Mouse (Mus musculus): ENCODE results near the gene Magi2.

Gene Magi2

DNA sequence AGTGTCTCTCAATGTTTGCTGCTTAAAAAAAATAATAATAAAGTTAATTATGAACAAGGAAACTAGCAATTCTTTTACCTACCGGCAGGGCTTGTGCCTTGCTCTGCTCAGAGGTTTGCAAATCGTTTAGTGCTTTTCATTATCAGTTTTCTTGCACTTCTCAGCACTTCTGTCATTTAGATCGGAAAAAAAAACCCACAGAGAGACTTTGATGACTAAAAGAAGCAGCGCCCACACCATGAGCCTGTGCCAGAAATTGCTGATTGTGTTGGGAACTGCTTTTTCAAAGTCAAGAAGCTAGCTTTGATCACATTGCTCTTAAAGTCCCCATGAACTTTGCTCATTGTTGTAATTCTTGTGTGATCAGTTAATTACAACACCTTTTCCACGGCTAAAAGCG, 860.2 kb downstream of the Magi2 start:
- no peak for DNase-seq

DNA sequence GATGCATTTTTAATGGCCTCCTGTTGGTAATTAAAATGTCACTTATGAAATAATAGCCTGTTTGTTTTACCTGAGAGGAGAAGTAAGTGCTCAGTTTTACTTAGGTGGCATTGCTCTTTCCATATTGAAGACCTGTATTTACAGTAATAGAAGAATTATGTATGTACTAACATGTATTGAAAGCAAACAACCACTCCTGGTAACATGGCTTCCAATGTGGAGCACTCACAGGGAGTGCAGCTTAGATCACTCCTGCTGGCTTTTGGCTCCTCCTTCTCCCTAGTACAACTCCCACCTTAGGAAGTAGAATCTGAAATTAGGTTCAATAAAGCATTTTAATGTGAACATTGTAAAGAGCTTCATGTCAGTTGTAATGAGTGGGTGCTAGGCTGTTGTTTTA, 877.0 kb downstream of the Magi2 start:
- DNase-seq, result no peak

GRCm38 (mm10) chr5:20104496-20104895, 877.7 kb downstream of the Magi2 start:
- no peak for DNase-seq

DNA sequence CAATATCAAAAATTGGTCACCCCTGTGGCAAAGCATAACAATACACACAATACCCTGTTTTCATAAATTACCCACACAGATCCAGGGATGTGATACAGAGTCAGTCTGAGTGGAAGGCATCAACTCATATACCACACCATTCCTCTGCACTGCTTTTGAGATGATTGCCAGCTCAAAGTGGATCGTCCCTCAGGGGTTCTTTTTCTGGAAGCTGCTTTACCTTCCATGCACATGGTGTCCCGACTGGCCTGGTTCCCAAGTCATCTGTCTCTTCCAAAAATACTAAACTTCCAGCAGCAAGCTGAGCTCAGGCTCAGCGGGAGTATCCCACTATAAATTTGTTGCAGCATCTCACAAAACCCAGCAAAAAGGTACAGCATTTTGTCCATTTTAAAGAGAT, 882.7 kb downstream of the Magi2 start:
- no peak for DNase-seq

GRCm38 (mm10) chr5:20117156-20117555, 890.3 kb downstream of the Magi2 start:
- DNase-seq, result no peak

DNA sequence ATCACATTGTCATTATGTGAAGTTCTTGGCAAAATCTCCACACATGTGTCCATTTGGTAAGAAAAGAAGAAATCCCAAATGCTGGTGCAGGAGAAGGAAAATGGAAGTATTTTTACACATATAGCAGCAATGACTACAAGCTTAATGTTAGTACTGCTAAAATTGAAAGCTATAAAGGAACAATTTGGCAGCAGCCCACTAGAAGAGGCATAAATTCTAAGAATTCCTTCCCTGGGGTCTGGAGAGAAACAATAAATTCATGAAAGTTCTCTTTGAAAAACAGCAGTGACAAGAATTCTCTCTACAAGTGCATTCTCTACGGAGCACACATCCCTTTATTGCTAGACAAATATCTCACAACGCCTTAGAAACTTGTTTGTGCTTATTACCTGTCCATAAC, 913.4 kb downstream of the Magi2 start:
- DNase-seq, result no peak

- no peak for DNase-seq
Observed at GRCm38 (mm10) chr5:20140662-20141444, 914.0 kb downstream of the Magi2 start.

GRCm38 (mm10) chr5:20153359-20154125, 926.7 kb downstream of the Magi2 start:
- no peak for DNase-seq

DNA sequence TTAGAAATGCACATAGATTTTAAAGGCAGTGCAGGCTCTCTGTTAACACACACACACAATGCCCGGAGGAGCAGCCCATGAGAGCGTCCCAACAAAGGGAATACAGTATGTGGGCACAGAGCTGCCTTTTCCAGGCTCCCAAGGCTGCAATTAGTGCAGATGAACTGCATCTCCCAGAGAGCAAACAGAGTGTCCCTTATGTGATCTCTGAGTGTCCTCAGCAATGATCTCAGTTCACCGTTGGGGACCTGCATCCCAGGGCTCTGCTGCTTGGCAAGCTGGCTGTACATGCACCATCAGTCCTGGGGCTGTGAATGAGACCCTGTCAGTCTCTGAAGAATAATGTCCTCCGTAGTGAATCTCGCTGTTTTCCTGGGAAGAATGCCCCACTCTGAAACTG, 969.9 kb downstream of the Magi2 start:
- DNase-seq, result no peak

GRCm38 (mm10) chr5:20197395-20197794, 970.6 kb downstream of the Magi2 start:
- no peak for DNase-seq

GRCm38 (mm10) chr5:20201348-20201747, 974.5 kb downstream of the Magi2 start:
- DNase-seq, result no peak

GRCm38 (mm10) chr5:20208110-20208509, 981.3 kb downstream of the Magi2 start:
- DNase-seq, result no peak

- DNase-seq, result no peak
Observed at GRCm38 (mm10) chr5:20213299-20213698, 986.5 kb downstream of the Magi2 start.

DNA sequence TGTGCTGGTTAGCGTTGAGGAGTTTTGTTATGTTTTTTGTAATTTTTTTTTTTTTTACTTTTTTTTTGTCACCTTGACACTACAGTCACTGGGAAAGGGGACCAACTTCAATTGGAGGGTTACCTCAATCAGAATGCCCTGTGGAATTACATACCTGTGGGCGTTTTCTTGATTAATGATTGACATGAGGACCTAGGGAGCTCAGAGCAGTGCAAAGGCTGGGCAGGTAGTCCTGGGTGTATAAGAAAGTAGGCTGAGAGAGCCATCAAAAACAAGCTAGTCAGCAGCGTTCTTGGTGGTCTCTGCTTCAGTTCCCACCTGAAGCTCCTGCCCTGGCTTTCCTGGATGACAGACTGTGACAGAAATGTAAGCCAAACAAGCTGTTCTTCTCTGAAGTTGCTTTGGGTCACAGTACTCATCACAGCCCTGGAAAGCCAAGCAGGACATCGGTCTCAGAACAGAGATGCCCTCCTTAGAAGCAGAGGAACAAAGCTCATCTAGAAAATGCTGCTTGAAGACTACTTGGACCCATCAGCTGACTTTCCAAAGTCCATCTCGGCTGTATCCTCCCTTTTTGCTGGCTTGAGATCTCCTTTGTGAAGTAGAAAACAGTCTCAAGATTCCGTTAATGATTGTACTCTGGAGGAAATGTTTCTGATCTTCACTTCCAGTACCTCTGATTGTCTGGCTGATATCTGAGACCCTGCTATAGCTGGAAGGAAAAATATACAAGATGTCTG, 999.8 kb downstream of the Magi2 start:
- no peak for DNase-seq

GRCm38 (mm10) chr5:20227912-20228762, 1001.3 kb downstream of the Magi2 start:
- no peak for DNase-seq

GRCm38 (mm10) chr5:20231908-20232307, 1005.1 kb downstream of the Magi2 start:
- no peak for DNase-seq

GRCm38 (mm10) chr5:20241523-20241922, 1014.7 kb downstream of the Magi2 start:
- DNase-seq, result no peak

- no peak for DNase-seq
Observed at GRCm38 (mm10) chr5:20242496-20242895, 1015.7 kb downstream of the Magi2 start.

DNA sequence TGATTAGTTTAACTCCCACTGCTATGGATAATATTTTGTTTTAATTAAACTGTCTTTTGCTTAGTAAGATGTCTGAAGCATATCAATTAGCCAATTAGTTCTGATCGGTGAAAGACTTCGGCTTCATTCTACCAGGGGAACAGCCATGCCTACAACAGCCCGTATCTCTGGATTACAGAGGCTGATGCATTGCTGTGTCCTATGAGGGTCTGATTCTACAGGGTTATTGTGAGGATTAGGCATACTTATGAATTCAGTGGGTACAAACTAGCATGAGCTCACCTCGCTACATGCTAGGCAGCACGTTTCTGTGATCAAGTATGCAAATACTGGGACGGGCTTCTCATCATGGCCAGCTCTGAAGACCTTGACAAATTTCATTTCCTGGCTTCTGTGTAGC, 1022.5 kb downstream of the Magi2 start:
- no peak for DNase-seq

DNA sequence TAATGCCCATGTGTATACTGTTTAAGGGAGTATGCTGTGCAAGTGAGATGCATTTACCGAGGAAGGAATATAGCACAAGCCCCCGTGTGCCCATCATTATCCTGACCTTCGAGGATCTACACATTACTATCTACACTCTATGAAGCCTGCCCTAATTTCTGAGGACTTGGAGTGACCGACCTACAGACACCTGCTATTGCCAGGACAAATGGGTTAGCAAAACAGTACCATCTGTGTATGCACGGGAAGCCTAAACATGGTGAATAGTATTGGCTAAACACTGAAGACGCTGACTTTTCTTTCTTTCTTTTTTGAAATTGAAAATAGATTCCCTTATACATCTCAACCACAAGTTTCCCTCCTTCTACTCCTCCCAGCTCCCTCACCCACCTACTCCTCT, 1024.7 kb downstream of the Magi2 start:
- no peak for DNase-seq

- no peak for DNase-seq
Observed at GRCm38 (mm10) chr5:20256150-20256868, 1029.5 kb downstream of the Magi2 start.

GRCm38 (mm10) chr5:20256933-20257332, 1030.1 kb downstream of the Magi2 start:
- DNase-seq, result no peak

Data from thymus, adult 18-20 months (tissue).